Mouse (Mus musculus) right cerebral cortex, postnatal 36 days (tissue): ENCODE results near the gene Dusp27.
"Not testable (repeated sequence)": the region's sequence is repeated elsewhere in the genome, so short reads cannot be mapped to it uniquely, and the experiment has no call there.

Source experiments
- DNase-seq, 2 experiments: peaks; one replicate each; pipeline ENCODE4 v3.0.0; 2022; ENCODE audit warnings: low spot score in 2 of 2, mixed read lengths in 1 of 2

Gene Dusp27

DNA sequence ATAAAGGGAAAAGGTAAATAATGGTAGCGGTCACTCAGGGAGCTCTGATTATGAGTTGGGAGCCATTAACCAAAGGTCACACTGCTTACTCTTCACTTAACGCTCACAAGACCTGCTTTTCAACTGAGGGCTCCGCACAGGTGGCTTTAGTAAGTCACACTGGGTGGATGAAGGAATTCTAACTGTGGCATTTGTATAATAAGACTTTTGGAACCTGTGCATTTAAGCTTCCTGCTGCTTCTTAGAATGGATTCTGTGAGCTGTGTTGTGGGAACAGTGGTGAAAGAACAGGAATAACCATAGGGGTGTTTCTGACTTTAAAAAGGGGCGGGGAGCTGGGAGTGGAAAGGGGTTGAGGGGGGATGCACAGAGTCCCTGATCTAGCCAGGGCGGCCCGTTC is 14.6 kb upstream of the Dusp27 start:
- DNase-seq = no peak

DNA sequence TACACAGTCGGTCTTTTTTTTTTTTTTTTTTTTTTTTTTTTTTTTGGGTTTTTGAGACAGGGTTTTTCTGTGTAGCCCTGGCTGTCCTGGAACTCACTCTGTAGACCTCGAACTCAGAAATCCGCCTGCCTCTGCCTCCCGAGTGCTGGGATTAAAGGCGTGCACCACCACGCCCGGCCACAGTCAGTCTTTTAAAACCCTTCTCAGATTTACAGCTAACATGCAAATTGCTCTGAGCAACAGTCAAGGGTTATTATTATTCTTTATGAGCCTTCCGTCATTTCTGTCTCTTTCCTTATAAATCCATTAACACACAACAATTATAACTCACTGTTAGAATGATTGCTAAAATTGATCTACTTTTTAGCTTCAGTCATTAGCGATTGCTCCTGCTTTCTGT is 14.1 kb upstream of the Dusp27 start:
- not testable (repeated sequence) for DNase-seq

DNA sequence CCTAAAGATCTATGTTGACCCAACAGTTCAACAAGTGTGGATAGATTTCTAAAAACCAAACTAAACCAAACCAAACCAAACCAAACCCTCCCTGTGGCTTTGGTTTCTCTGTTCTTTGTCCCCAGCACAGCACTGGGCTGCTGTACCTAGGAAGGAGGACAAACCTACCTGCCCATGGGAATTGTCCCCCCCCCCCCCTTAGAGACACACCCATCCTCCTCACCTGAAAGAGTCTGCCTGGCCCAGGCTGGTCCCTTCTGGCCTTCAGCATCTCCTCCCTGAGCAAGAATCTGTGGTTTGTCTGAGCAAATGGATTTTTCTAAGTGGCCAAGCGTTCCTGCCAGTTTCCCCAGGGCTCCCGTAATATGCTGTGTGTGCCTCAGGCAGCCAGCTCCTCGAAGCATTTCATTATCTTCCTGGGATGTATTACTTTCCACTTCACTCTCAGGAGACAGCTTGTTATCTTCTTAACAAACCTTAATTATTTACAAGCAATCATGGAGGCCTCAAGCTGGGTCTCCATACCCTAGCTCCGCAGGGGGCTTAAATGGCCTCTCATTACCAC is 12.0 kb upstream of the Dusp27 start:
- DNase-seq = no peak

GRCm38 (mm10) chr1:166139113-166139512 is 11.4 kb upstream of the Dusp27 start:
- no peak for DNase-seq

- DNase-seq = no peak
These were observed 10.4 kb upstream of the Dusp27 start for GRCm38 (mm10) chr1:166138136-166138535.

GRCm38 (mm10) chr1:166137244-166137938 is 9.7 kb upstream of the Dusp27 start:
- no peak for DNase-seq

DNA sequence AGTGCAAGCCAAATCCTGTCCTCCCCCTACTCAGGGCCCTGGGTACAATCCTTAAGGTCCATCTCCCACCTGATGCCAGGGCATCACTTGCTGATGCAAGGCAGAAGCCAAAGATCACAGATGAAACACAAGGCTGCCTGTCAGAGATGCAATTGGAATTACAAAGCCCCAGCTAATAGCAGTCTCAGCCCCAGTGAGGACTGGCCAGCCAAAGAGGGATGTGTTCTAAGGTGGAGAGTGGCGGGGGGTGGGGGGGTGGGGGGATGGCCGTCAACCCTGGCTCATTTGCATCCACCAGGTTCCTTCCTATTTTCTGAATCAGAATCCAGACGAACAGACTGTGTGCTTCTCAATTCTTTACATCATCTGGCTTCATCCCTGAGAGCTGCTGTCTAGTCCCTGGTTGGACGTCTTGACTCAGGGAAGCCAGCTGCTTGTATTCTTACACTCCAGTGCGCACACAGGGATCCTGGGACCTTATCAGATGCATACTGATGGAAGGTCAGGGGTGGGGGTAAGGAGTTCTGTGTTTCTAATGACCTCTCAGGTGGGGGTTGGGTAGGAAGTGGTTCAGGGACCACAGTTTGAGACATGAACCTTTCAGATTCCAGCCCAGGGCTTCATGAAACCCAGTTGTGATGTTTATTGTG is 7.5 kb upstream of the Dusp27 start:
- no peak for DNase-seq

- no peak for DNase-seq
These were observed 4.6 kb upstream of the Dusp27 start for GRCm38 (mm10) chr1:166132367-166132766.

- DNase-seq = no peak
These were observed 2.6 kb upstream of the Dusp27 start, which contains the start of gene Gpa33 for GRCm38 (mm10) chr1:166130224-166130860. Gpa33 (plus strand) TSS chr1:166130238.

DNA sequence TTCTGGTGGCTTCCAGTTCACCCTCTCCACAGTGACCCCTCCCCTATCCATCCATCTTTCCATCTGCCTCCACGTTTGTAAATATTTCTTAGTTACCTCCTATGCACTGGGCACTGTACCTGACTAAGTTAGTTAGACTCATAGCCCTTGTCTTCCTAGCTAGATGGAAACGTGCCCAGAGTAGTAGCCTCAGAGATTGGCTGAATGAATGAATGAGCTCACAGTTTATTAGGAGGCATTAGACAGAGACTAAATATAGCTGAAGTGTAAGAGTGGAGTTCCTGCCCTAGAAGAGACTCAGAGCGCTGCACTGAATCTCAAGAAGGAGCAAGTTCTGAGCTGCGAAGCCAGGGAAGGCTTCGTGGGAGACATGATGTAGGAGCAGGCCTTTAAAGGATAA is 829 bp upstream of the Dusp27 start:
- no peak for DNase-seq

- DNase-seq = no peak
These were observed 927 bp downstream of the Dusp27 start for GRCm38 (mm10) chr1:166126795-166127194.

- no peak for DNase-seq
These were observed 1.4 kb downstream of the Dusp27 start for GRCm38 (mm10) chr1:166126290-166126689.

- DNase-seq = no peak
These were observed 2.7 kb downstream of the Dusp27 start for GRCm38 (mm10) chr1:166124932-166125593.

DNA sequence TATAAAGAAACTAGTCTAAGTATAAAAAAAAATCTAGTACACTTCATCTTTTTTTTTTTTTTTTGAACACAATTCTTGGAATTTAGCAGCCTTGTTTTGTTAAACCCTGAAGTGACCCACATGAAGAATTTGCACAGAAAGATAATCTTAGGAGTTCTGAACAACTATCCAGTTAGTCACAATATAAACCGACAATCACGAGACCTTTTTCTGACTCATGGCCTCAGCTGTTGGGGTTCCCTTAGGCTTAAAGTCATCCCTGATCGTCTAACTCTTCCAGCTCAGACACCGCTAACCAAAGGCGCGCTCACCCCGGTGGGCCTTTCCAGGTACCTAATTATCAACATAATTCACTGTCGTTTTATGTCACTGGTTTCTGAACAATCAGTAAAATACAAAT is 4.0 kb downstream of the Dusp27 start:
- DNase-seq = no peak

GRCm38 (mm10) chr1:166123045-166123444 is 4.7 kb downstream of the Dusp27 start:
- DNase-seq = no peak

GRCm38 (mm10) chr1:166122114-166122513 is 5.6 kb downstream of the Dusp27 start:
- no peak for DNase-seq

GRCm38 (mm10) chr1:166117866-166118639 is 9.7 kb downstream of the Dusp27 start:
- no peak for DNase-seq

GRCm38 (mm10) chr1:166115719-166116118 is 12.0 kb downstream of the Dusp27 start:
- DNase-seq = no peak

DNA sequence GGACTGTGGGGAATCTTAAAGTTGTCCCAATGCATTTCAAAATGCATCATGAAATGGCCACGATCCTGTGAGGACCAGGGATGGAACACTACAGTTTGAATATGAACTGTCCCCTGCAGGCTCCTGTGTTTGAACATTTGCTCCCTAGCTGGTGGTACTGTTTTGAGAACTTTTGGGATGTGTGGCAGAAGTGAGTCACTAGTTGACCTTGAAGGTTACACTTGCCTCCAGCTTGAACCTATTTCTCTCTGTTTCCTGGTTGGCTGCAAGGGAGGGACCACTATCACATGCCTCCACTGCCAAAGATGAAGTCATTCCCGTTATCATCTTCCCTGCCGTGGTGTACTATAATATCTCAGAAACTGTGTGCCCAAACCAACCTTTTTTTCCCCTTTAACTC is 12.7 kb downstream of the Dusp27 start:
- DNase-seq = no peak

DNA sequence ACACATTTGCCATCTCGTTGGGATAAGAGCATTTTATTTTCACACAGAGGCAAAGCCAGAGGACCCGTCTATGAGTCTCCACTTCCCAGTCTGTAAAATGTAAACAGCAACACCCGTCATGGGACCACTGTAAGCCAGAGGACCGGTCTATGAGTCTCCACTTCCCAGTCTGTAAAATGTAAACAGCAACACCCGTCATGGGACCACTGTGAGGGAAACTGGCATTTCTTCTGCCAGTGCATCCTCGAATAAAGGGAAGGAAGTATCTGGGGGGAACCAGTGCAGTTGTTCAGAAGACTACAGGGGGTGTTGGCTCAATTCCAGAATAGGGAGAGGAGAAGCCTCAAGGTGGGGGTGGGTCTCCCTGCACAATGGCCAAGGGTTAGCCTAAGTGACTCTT is 22.3 kb downstream of the Dusp27 start:
- no peak for DNase-seq

DNA sequence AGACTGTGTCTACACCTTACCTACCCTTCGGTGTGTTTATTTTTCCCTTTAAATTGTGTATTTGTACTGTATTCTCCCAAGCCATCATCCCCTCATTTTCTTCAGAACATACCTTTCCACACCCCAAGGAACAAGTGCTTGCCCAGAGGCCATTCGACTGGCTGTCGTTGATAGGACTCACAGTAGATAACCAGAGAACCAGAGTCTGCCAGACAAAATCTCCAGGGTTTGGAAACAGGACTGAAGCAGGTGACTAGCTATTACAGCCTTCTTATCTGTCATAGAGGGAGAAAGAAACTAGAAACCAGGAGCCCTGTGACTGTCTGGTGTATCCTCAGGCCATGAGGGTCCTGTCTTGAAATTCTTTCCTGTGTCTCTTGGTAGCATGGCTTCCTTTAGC is 22.9 kb downstream of the Dusp27 start:
- DNase-seq = no peak
